Mouse (Mus musculus): ENCODE data around the gene Nanos3. TPM values are rescaled to one million over a fixed set of nuclear protein-coding genes. Genes with fewer than 3 reads are reported as not detected.

Nanos3 gene
- not detected for total RNA-seq (2023)

GRCm38 (mm10) chr8:84185117-84185516 lies at the start of gene Nanos3:
Nanos3 (minus strand) TSS chr8:84185217.

GRCm38 (mm10) chr8:84147769-84148530 lies 37.1 kb downstream of the Nanos3 start, which contains the start of the genes Cc2d1a and 4930432K21Rik:
Cc2d1a (minus strand) TSS chr8:84147936.
4930432K21Rik (plus strand) TSS chr8:84148025.

GRCm38 (mm10) chr8:84125656-84126055 lies 59.4 kb downstream of the Nanos3 start, which contains the start of gene Podnl1:
Podnl1 (plus strand) TSS chr8:84125989.

Other genes starting within 250 kb of the Nanos3 start
- gene Gm10644, start 230.0 kb downstream of the Nanos3 start, total RNA-seq (2023), result 1.3 TPM
- gene Asf1b, start 229.7 kb downstream of the Nanos3 start, total RNA-seq (2023), result 5.4 TPM
- gene Prkaca, start 212.2 kb downstream of the Nanos3 start, total RNA-seq (2023), result 37.8 TPM
- gene Samd1, start 187.5 kb downstream of the Nanos3 start, total RNA-seq (2023), result 52.6 TPM
- not detected for gene 1700067K01Rik, start 183.7 kb downstream of the Nanos3 start, total RNA-seq (2023)
- not detected for gene 2210011C24Rik, start 173.0 kb downstream of the Nanos3 start, total RNA-seq (2023)
- not detected for gene Palm3, start 163.7 kb downstream of the Nanos3 start, total RNA-seq (2023)
- 280 TPM for gene Il27ra, start 142.6 kb downstream of the Nanos3 start, total RNA-seq (2023)
- 1.4 TPM for gene Rln3, start 140.2 kb downstream of the Nanos3 start, total RNA-seq (2023)
- gene Gm10643, start 120.1 kb downstream of the Nanos3 start, total RNA-seq (2023), result 5.0 TPM
- 124 TPM for gene Rfx1, start 118.4 kb downstream of the Nanos3 start, total RNA-seq (2023)
- gene Dcaf15, start 80.4 kb downstream of the Nanos3 start, total RNA-seq (2023), result 69.1 TPM
- 3.8 TPM for gene Podnl1, start 59.2 kb downstream of the Nanos3 start, total RNA-seq (2023)
- 32.5 TPM for gene Cc2d1a, start 37.3 kb downstream of the Nanos3 start, total RNA-seq (2023)
- gene 4930432K21Rik, start 37.2 kb downstream of the Nanos3 start, total RNA-seq (2023), result 2.4 TPM
- gene Zswim4, start 51.8 kb upstream of the Nanos3 start, total RNA-seq (2023), result 32.3 TPM
- gene D8Ertd738e, start 64.5 kb upstream of the Nanos3 start, total RNA-seq (2023), result 199 TPM
- gene Mri1, start 72.1 kb upstream of the Nanos3 start, total RNA-seq (2023), result 43.7 TPM
- gene Ccdc130, start 85.2 kb upstream of the Nanos3 start, total RNA-seq (2023), result 16.2 TPM
- gene Cacna1a, start 203.2 kb upstream of the Nanos3 start, total RNA-seq (2023), result 7.9 TPM

Measured in CD4-positive naive resting alpha-beta T cell, adult 57 days (primary cell).